Mouse (Mus musculus): Measurements from ENCODE around the gene Acss2.

DNA sequence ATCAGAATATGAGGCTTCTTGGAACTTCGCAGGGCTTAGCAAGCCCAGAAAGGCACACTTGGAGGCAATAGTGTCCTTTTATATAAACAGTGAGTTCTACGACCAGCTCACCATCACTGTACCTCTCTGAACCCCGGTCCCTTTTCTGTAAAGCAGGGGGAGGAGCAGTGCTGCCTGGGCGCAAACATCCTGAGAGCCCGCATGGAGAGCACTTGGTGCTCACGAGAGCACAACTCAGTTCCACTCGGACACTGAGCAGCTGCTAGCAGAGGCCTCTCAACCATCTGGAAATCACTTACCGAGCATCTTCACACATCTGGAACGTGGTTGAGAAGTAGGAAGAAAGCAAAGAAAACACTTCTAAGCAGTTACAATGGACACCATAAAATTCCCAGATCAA, 58.9 kb downstream of the Acss2 start:
- TF ChIP-seq CTCF (IDR thresholded peaks at IDR 0.05; ENCODE audit: borderline replicate concordance, insufficient read depth, low read length): no peak
- no peak for TF ChIP-seq POLR2A (IDR thresholded peaks at IDR 0.05; ENCODE audit: low read depth, low read length)

All from embryonic fibroblast, embryonic 13.5 days (primary cell).